Mouse (Mus musculus) forebrain, embryonic 13.5 days (tissue): Measurements from ENCODE around the gene Gm11487. TPM values are rescaled to one million over a fixed set of nuclear protein-coding genes. Genes with fewer than 3 reads are reported as not detected.
"Not testable (repeated sequence)": the region's sequence is repeated elsewhere in the genome, so short reads cannot be mapped to it uniquely, and the experiment has no call there.

Source experiments
- ATAC-seq: fragments of 200-750 bp; cut with Nextera tagmentation; 2 replicates; pipeline ENCODE4 v1.8.0; 2017
- H3K27ac ChIP-seq: fragments of 300-500 bp; sonication (generic); 2 replicates; pipeline ENCODE4 v1.5.1; 2015; ENCODE audit warnings: inconsistent platforms, mild to moderate bottlenecking, moderate library complexity
- H3K27me3 ChIP-seq: fragments of 300-500 bp; sonication (generic); 2 replicates; pipeline ENCODE4 v1.6.1; 2015; ENCODE audit warnings: mild to moderate bottlenecking, inconsistent platforms
- H3K36me3 ChIP-seq: fragments of 300-500 bp; sonication (generic); 2 replicates; pipeline ENCODE4 v1.6.1; 2015; ENCODE audit warnings: mild to moderate bottlenecking, inconsistent platforms; ENCODE audit not compliant: poor library complexity, severe bottlenecking
- H3K4me1 ChIP-seq: fragments of 300-500 bp; sonication (generic); 2 replicates; pipeline ENCODE4 v1.6.1; 2015; ENCODE audit warnings: inconsistent platforms
- H3K4me2 ChIP-seq: fragments of 300-500 bp; sonication (generic); 2 replicates; pipeline ENCODE4 v1.6.1; 2015; ENCODE audit warnings: inconsistent platforms, mild to moderate bottlenecking, moderate library complexity
- H3K4me3 ChIP-seq: fragments of 300-500 bp; sonication (generic); 2 replicates; pipeline ENCODE4 v1.5.1; 2015; ENCODE audit warnings: mild to moderate bottlenecking, inconsistent platforms
- H3K9ac ChIP-seq: fragments of 300-500 bp; sonication (generic); 2 replicates; pipeline ENCODE4 v1.6.1; 2015; ENCODE audit warnings: mild to moderate bottlenecking, inconsistent platforms
- H3K9me3 ChIP-seq: fragments of 300-500 bp; sonication (generic); replicated peaks from 2 replicates; pipeline ENCODE4 v1.6.1; 2016; ENCODE audit warnings: inconsistent platforms
- WGBS: fragments of 180-500 bp; shearing (Covaris S2); methylation state at CpG from one replicate; pipeline ENCODE4 v1.1.7; 2015; 5-methylcytosine and 5-hydroxymethylcytosine counted together
- polyA plus RNA-seq: library from polyadenylated mRNA; unstranded; fragments of >200 nt; fragmentation: Nextera tagmentation; extraction: Ambion mirVana; gene quantifications from 2 replicates; pipeline ENCODE4 v1.2.1, GENCODE M21; 2015

Gene Gm11487
- not detected in 2 replicates for polyA plus RNA-seq

DNA sequence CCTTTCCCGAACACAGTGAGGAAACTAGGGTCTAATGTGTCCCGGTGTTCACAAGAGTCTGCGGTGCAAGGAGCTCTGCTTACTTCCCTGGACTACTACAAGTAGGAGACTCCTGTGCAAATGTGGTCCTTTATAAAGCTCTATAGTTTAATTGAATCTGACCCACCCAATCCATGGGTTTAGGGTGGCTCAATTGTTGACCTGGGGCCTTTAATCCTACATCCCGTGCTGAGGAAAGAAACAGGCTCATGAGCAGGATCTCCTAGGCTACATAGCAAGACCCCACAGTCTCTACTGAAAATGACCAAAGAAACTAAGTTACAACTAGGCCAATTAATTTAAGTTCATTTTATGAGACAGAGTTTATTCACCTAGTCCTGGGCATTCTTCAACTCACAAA, at the start of gene Gm11487:
TSS of gene Gm11487 (minus strand) at position 101 of the 400 bp plus-strand sequence.
- not testable (repeated sequence) for H3K9me3 ChIP-seq, H3K4me1 ChIP-seq, H3K27me3 ChIP-seq, H3K36me3 ChIP-seq, H3K9ac ChIP-seq, ATAC-seq, H3K4me3 ChIP-seq, H3K4me2 ChIP-seq, H3K27ac ChIP-seq
- 98% methylated on average over 4 of the region's 4 CpGs for WGBS

DNA sequence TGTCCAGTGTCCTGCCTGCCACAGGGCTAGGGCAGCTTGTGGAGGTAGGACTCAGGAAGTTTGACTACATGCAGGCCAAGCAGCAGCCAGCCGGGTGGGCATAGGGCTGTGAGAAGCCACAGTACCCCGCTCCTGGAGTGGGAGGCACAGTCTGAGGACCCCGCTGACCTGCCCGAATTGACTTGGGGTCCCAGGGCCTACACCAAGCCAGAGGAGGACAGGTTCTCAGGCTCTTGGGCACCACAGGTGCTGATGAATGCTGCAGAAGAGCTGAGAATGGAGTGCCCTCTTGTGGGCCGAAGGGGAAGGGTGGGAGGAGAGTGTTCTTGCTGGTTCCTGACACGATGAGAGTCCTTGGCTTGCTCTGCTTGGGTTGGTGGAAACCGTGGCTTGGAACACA, 39.8 kb upstream of the Gm11487 start:
- no peak overlapping the region for H3K9ac ChIP-seq
- no peak overlapping the region for H3K4me2 ChIP-seq
- ATAC-seq, result peak; percentile 62
- H3K4me3 ChIP-seq, result no peak overlapping the region
- H3K27me3 ChIP-seq, result no peaks in the 10 kb centered on the region
- 58% methylated on average over 7 of the region's 7 CpGs for WGBS
- no peaks in the 10 kb centered on the region for H3K36me3 ChIP-seq
- H3K27ac ChIP-seq, result no peak overlapping the region
- H3K9me3 ChIP-seq, result no peaks in the 10 kb centered on the region
- H3K4me1 ChIP-seq, result peaks cover 4% of the 10 kb centered on the region; the same call in 1 of the 2 replicates

DNA sequence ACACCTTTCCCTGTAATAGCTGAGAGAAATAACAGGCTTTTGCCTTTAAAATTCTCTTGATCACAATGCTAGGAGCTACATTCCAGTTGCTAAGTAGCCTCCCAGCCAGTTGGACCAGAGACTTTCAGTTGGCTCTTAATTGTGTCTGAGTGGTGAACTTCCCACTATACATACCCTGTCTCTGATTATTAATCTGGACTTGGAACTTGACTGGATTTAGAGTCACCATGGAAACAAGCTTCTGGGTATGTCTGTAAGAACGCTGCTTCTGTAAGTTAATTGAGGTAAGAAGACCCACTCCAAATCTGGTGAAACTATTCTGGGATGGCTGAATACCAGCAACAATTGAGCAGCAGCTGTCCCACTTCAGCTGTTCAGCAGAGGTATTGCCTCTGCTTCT, 37.7 kb upstream of the Gm11487 start:
- Histone ChIP-seq H3K9me3 (no peaks in the 10 kb centered on the region), H3K9ac (no peak overlapping the region), H3K27me3 (no peaks in the 10 kb centered on the region), H3K4me2 (no peak overlapping the region), H3K4me3 (no peak overlapping the region), H3K36me3 (no peaks in the 10 kb centered on the region), H3K27ac (no peak overlapping the region), H3K4me1 (peaks cover 4% of the 10 kb centered on the region; the same call in 1 of the 2 replicates)
- WGBS, result 16% methylated on average over 1 of the region's 1 CpGs
- no peak; the same call in 1 of the 2 replicates for ATAC-seq

GRCm38 (mm10) chr4:73425903-73426302, 21.0 kb upstream of the Gm11487 start:
- Histone ChIP-seq H3K4me3 (no peak overlapping the region), H3K27ac (no peak overlapping the region), H3K4me1 (no peaks in the 10 kb centered on the region), H3K9me3 (no peaks in the 10 kb centered on the region), H3K27me3 (no peaks in the 10 kb centered on the region), H3K36me3 (no peaks in the 10 kb centered on the region), H3K4me2 (no peak overlapping the region), H3K9ac (no peak overlapping the region)
- WGBS, result 68% methylated on average over 3 of the region's 3 CpGs
- ATAC-seq, result peak; percentile 72; the same call in 1 of the 2 replicates

- Histone ChIP-seq H3K4me3 (no peak overlapping the region), H3K9me3 (no peaks in the 10 kb centered on the region), H3K9ac (no peak overlapping the region), H3K4me1 (no peaks in the 10 kb centered on the region), H3K27ac (no peak overlapping the region), H3K27me3 (no peaks in the 10 kb centered on the region), H3K4me2 (no peak overlapping the region), H3K36me3 (no peaks in the 10 kb centered on the region)
- 94% methylated on average over 12 of the region's 12 CpGs for WGBS
- no peak for ATAC-seq
Observed at GRCm38 (mm10) chr4:73423049-73423448, 18.2 kb upstream of the Gm11487 start.

- WGBS, result 5% methylated on average over 3 of the region's 3 CpGs
- Histone ChIP-seq H3K27me3 (no peaks in the 10 kb centered on the region), H3K36me3 (no peaks in the 10 kb centered on the region), H3K4me2 (no peak overlapping the region), H3K9ac (no peak overlapping the region), H3K4me1 (peaks cover 3% of the 10 kb centered on the region), H3K27ac (no peak overlapping the region), H3K9me3 (no peaks in the 10 kb centered on the region), H3K4me3 (no peak overlapping the region)
- peak; percentile 33; the same call in 1 of the 2 replicates for ATAC-seq
Observed at GRCm38 (mm10) chr4:73366534-73366933, 38.3 kb downstream of the Gm11487 start.

Other genes starting within 250 kb of the Gm11487 start
- gene Gm11238, start 202.8 kb upstream of the Gm11487 start, polyA plus RNA-seq, result not detected in 2 replicates
- gene Gm11237, start 217.9 kb upstream of the Gm11487 start, polyA plus RNA-seq, result not detected in 2 replicates
- not detected in 2 replicates for gene Gm11236, start 233.0 kb upstream of the Gm11487 start, polyA plus RNA-seq